In genomic region chr7:109168716-109169115, GRCm38 (mm10) we compare ENCODE assay signal across 15 mouse cellular contexts. TPM values are rescaled to one million over a fixed set of nuclear protein-coding genes. Genes with fewer than 3 reads are reported as not detected.
A peak's percentile ranks its signal among the peaks of the same experiment; 100 is the strongest.
DNase-seq lines count a peak whose midpoint lies in the region; ATAC-seq and TF ChIP-seq lines count a peak whose summit lies in the region.
"Had no signal": no experiment of that assay in that cellular context is flagged by ENCODE, and none has a peak within 500 bp of the region (broad histone marks: within the 10 kb centered on the region; RNA-seq: fewer than 3 reads in every experiment).

No protein-coding gene starts in this region.

- no peak overlapping the region for H3K9ac ChIP-seq in forebrain, embryonic 15.5 days (replicated peaks)
- no peak overlapping the region for H3K9ac ChIP-seq in limb, embryonic 13.5 days
- no peak overlapping the region for H3K9ac ChIP-seq in stomach, embryonic 15.5 days

- no peaks in the 10 kb centered on the region for H3K9me3 ChIP-seq in forebrain, embryonic 15.5 days
- H3K9me3 ChIP-seq in limb, embryonic 13.5 days: no peaks in the 10 kb centered on the region
- no peaks in the 10 kb centered on the region for H3K9me3 ChIP-seq in stomach, embryonic 15.5 days

- no peaks in the 10 kb centered on the region for H3K36me3 ChIP-seq in forebrain, embryonic 15.5 days
- H3K36me3 ChIP-seq in limb, embryonic 13.5 days: no peaks in the 10 kb centered on the region
- no peaks in the 10 kb centered on the region for H3K36me3 ChIP-seq in stomach, embryonic 15.5 days

- peaks cover 79% of the 10 kb centered on the region for H3K4me1 ChIP-seq in forebrain, embryonic 15.5 days
- peaks cover 12% of the 10 kb centered on the region for H3K4me1 ChIP-seq in limb, embryonic 13.5 days
- peaks cover 8% of the 10 kb centered on the region; the same call in 1 of the 2 replicates for H3K4me1 ChIP-seq in stomach, embryonic 15.5 days

- no peak for ATAC-seq in forebrain, embryonic 15.5 days (replicated peaks)
- no peak for ATAC-seq in limb, embryonic 13.5 days (ENCODE audit: low FRiP score, low read depth)
- no peak for ATAC-seq in stomach, embryonic 15.5 days (ENCODE audit: insufficient read depth, low FRiP score, low read depth)
- ATAC-seq: Patski had no signal

- peak overlapping the region; percentile 65 for H3K4me3 ChIP-seq in layer of hippocampus, adult 2 months
- peak overlapping the region; percentile 60 for H3K4me3 ChIP-seq in forebrain, embryonic 15.5 days
- peak overlapping the region; percentile 57; the same call in 1 of the 2 replicates for H3K4me3 ChIP-seq in limb, embryonic 13.5 days
- no peak overlapping the region for H3K4me3 ChIP-seq in stomach, embryonic 15.5 days (replicated peaks)

- WGBS in forebrain, embryonic 15.5 days: 93% methylated on average over 7 of the region's 7 CpGs
- WGBS in limb, embryonic 13.5 days: 90% methylated on average over 7 of the region's 7 CpGs
- WGBS in stomach, embryonic 15.5 days: 90% methylated on average over 7 of the region's 7 CpGs

- no peaks in the 10 kb centered on the region for H3K27me3 ChIP-seq in forebrain, embryonic 15.5 days
- H3K27me3 ChIP-seq in limb, embryonic 13.5 days: peaks cover 61% of the 10 kb centered on the region
- peaks cover 45% of the 10 kb centered on the region for H3K27me3 ChIP-seq in stomach, embryonic 15.5 days (replicated peaks)
- H3K27me3 ChIP-seq: Patski had no signal

- no peak for TF ChIP-seq CTCF in layer of hippocampus, adult 2 months (conservative IDR thresholded peaks at IDR 0.05)

- peak overlapping the region; percentile 86 for H3K4me2 ChIP-seq in forebrain, embryonic 15.5 days (replicated peaks)
- peak overlapping the region; percentile 99 for H3K4me2 ChIP-seq in limb, embryonic 13.5 days (replicated peaks)
- peak overlapping the region; percentile 100; the same call in 1 of the 2 replicates for H3K4me2 ChIP-seq in stomach, embryonic 15.5 days

- H3K27ac ChIP-seq in layer of hippocampus, adult 2 months: 0 out of 2 replicates have a peak overlapping the region, but pooled peaks have one; percentile 84
- H3K27ac ChIP-seq in forebrain, embryonic 15.5 days (replicated peaks): no peak overlapping the region
- no peak overlapping the region for H3K27ac ChIP-seq in limb, embryonic 13.5 days
- no peak overlapping the region for H3K27ac ChIP-seq in stomach, embryonic 15.5 days

- DNase-seq in layer of hippocampus, adult 2 months (ENCODE audit: low spot score in 2 of 2): no peak
- no peak for DNase-seq in layer of hippocampus, postnatal 14 days (ENCODE audit: low spot score in 2 of 2)
- DNase-seq in urinary bladder, postnatal 4 days (ENCODE audit: low spot score in 2 of 2): no peak
- no peak for DNase-seq in urinary bladder, adult 2 months (ENCODE audit: low spot score)
- DNase-seq in cerebellum, adult 18-20 months: no peak
- DNase-seq: adrenal gland, postnatal 25 days; kidney, adult 18-20 months; layer of hippocampus, postnatal 36 days; lung, postnatal 4 days; right cerebral cortex, postnatal 4 days had no signal

RNA-seq across cellular contexts. Expression of gene Lmo1, which starts 6.3 kb away (rescaled TPM):
- 10 to 100 TPM; 62.5 to 67.0 TPM for total RNA-seq in layer of hippocampus, adult 2 months (2021)
- 10 to 100 TPM; 53.8 to 60.2 TPM for total RNA-seq in layer of hippocampus, postnatal 14 days (2021)
- polyA plus RNA-seq in forebrain, embryonic 15.5 days (2015; fragmentation: Nextera tagmentation; extraction: Ambion mirVana): 102 and 134 TPM in 2 replicates
- polyA plus RNA-seq in limb, embryonic 13.5 days (2015; fragmentation: Nextera tagmentation; extraction: Ambion mirVana): 14.4 and 16.9 TPM in 2 replicates
- polyA plus RNA-seq in stomach, embryonic 15.5 days (2015; fragmentation: Nextera tagmentation; extraction: Ambion mirVana): 5.3 and 6.4 TPM in 2 replicates
- polyA plus RNA-seq in urinary bladder, adult 2 months (2012; rRNA removed): 155 and 164 TPM in 2 replicates
- total RNA-seq: neutrophil, adult 5-6 weeks had no signal
